ENCODE assay signal across 26 mouse cellular contexts in the genomic region with DNA sequence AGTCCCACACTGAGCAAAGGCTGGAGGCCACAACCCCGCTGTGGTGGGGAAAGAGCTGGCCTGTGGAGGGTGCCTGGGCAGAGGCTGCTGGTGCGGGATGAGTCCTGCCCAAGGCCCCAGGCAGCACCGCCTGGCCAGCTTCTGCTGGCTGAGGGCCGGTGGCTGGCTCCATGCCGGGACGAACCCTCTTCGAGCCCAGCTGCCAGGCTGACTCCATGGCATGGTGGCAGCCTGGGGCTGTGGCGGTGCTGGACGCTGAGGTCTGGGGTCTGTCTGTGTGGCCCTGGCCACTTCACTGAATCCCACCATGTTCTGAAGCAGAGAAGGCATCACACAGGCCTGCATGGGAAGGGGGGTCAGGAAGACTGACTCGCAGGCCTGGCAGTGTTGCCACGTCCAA. TPM values are rescaled to one million over a fixed set of nuclear protein-coding genes. Genes with fewer than 3 reads are reported as not detected.
DNase-seq lines count a peak whose midpoint lies in the region; ATAC-seq and TF ChIP-seq lines count a peak whose summit lies in the region.
"Had no signal": no experiment of that assay in that cellular context is flagged by ENCODE, and none has a peak within 500 bp of the region (broad histone marks: within the 10 kb centered on the region; RNA-seq: fewer than 3 reads in every experiment).

No protein-coding gene starts in this region.

- ATAC-seq in embryonic facial prominence, embryonic 15.5 days (ENCODE audit: insufficient number of reproducible peaks, low FRiP score, low TSS enrichment, low read depth) = peak; percentile 12
- ATAC-seq: CD4-positive, CD25-positive, alpha-beta regulatory T cell, adult 4 months; forebrain, embryonic 13.5 days; intestine, postnatal 0 days; lung, postnatal 0 days had no signal

- no peaks in the 10 kb centered on the region for H3K9me3 ChIP-seq in embryonic facial prominence, embryonic 15.5 days (replicated peaks)
- H3K9me3 ChIP-seq: forebrain, embryonic 13.5 days; hindbrain, embryonic 10.5 days; limb, embryonic 12.5 days; liver, embryonic 15.5 days; neural tube, embryonic 15.5 days had no signal

- H3K4me3 ChIP-seq in gastrocnemius, adult 2 months = no peak overlapping the region
- H3K4me3 ChIP-seq in embryonic facial prominence, embryonic 15.5 days (replicated peaks) = no peak overlapping the region
- H3K4me3 ChIP-seq: forebrain, embryonic 13.5 days; hindbrain, embryonic 10.5 days; left cerebral cortex, adult 2 months; limb, embryonic 12.5 days; liver, embryonic 15.5 days; myocyte; neural tube, embryonic 15.5 days had no signal

- H3K4me1 ChIP-seq in embryonic facial prominence, embryonic 15.5 days = no peaks in the 10 kb centered on the region
- H3K4me1 ChIP-seq: forebrain, embryonic 13.5 days; hindbrain, embryonic 10.5 days; limb, embryonic 12.5 days; neural tube, embryonic 15.5 days had no signal

- peaks cover 76% of the 10 kb centered on the region for H3K36me3 ChIP-seq in embryonic facial prominence, embryonic 15.5 days

- H3K27me3 ChIP-seq in embryonic facial prominence, embryonic 15.5 days = no peaks in the 10 kb centered on the region
- H3K27me3 ChIP-seq: forebrain, embryonic 13.5 days; limb, embryonic 12.5 days; neural tube, embryonic 15.5 days had no signal

- H3K27ac ChIP-seq in gastrocnemius, adult 2 months = no peak overlapping the region
- H3K27ac ChIP-seq in embryonic facial prominence, embryonic 15.5 days (replicated peaks) = no peak overlapping the region
- H3K27ac ChIP-seq: forebrain, embryonic 13.5 days; hindbrain, embryonic 10.5 days; left cerebral cortex, adult 2 months; limb, embryonic 12.5 days; liver, embryonic 15.5 days; neural tube, embryonic 15.5 days had no signal

- no peak overlapping the region for H3K4me2 ChIP-seq in embryonic facial prominence, embryonic 15.5 days (replicated peaks)
- H3K4me2 ChIP-seq: forebrain, embryonic 13.5 days; limb, embryonic 12.5 days; liver, embryonic 15.5 days; neural tube, embryonic 15.5 days had no signal

- no peak overlapping the region for H3K9ac ChIP-seq in embryonic facial prominence, embryonic 15.5 days
- H3K9ac ChIP-seq: forebrain, embryonic 13.5 days; limb, embryonic 12.5 days; liver, embryonic 15.5 days; neural tube, embryonic 15.5 days had no signal

- peak; percentile 6 to 18 for DNase-seq in adrenal gland, adult (ENCODE audit: inconsistent age in 2 of 2, low spot score in 1 of 2)
- DNase-seq in adrenal gland, postnatal 36 days = no peak
- peak; percentile 50 for DNase-seq in gastrocnemius, postnatal 10 days
- no peak for DNase-seq in gastrocnemius, adult 2 months
- DNase-seq in left cerebral cortex, postnatal 4 days = peak; percentile 74
- DNase-seq in left cerebral cortex, adult 9 months (ENCODE audit: low spot score in 2 of 2) = no peak
- DNase-seq in frontal cortex, adult 2 months (ENCODE audit: extremely low spot score in 1 of 2, low spot score in 1 of 2) = no peak
- DNase-seq: adrenal gland, postnatal 10 days; midbrain, embryonic 14.5 days had no signal

- no peak for TF ChIP-seq CTCF in gastrocnemius, adult 2 months (IDR thresholded peaks at IDR 0.05)

- intact Hi-C loops in gastrocnemius, adult 2 months (cut with DNase I) = no loop called here
- intact Hi-C loops in left cerebral cortex, postnatal 4 days (cut with DNase I) = no loop called here

- 92% methylated on average over 11 of the region's 11 CpGs for WGBS in embryonic facial prominence, embryonic 15.5 days

RNA-seq across cellular contexts. Expression of gene Plpp2, which starts 7.2 kb away (rescaled TPM):
- total RNA-seq in adrenal gland, postnatal 36 days (2021) = 10 to 100 TPM; 20.2 to 38.2 TPM
- total RNA-seq in gastrocnemius, postnatal 10 days (2021) = 1 to 10 TPM; 2.3 to 2.6 TPM
- total RNA-seq in gastrocnemius, adult 2 months (2021) = under 1 TPM; 0.71 to 0.73 TPM
- 1 to 10 TPM; 7.9 to 9.4 TPM for total RNA-seq in left cerebral cortex, postnatal 4 days (2021)
- polyA plus RNA-seq in embryonic facial prominence, embryonic 15.5 days (2015; fragmentation: Nextera tagmentation; extraction: Ambion mirVana) = 25.3 and 25.9 TPM in 2 replicates
- 2.6 and 3.5 TPM in 2 replicates for polyA plus RNA-seq in frontal cortex, adult 2 months (2012; rRNA removed)

RNA-seq across cellular contexts. Expression of gene Mier2, which starts 14.3 kb away (rescaled TPM):
- total RNA-seq in adrenal gland, postnatal 36 days (2021) = 10 to 100 TPM; 30.4 to 33.4 TPM
- total RNA-seq in gastrocnemius, postnatal 10 days (2021) = 10 to 100 TPM; 16.1 to 18.2 TPM
- total RNA-seq in gastrocnemius, adult 2 months (2021) = 10 to 100 TPM; 15.8 to 18.9 TPM
- total RNA-seq in left cerebral cortex, postnatal 4 days (2021) = 10 to 100 TPM; 51.2 to 56.5 TPM
- 70.3 and 71.4 TPM in 2 replicates for polyA plus RNA-seq in embryonic facial prominence, embryonic 15.5 days (2015; fragmentation: Nextera tagmentation; extraction: Ambion mirVana)
- polyA plus RNA-seq in frontal cortex, adult 2 months (2012; rRNA removed) = 84.8 and 89.0 TPM in 2 replicates

RNA-seq across cellular contexts. Expression of gene Theg, which starts 46.4 kb away (rescaled TPM):
- total RNA-seq in adrenal gland, postnatal 36 days (2021) = not detected
- not detected for total RNA-seq in gastrocnemius, postnatal 10 days (2021)
- not detected for total RNA-seq in gastrocnemius, adult 2 months (2021)
- total RNA-seq in left cerebral cortex, postnatal 4 days (2021) = not detected
- not detected in 2 replicates for polyA plus RNA-seq in embryonic facial prominence, embryonic 15.5 days (2015; fragmentation: Nextera tagmentation; extraction: Ambion mirVana)
- 1.1 and 2.0 TPM in 2 replicates for polyA plus RNA-seq in frontal cortex, adult 2 months (2012; rRNA removed)
- total RNA-seq: adrenal gland, postnatal 10 days; granulocyte monocyte progenitor cell, adult 5-6 weeks; megakaryocyte, adult 5-6 weeks; MEL had no signal
- polyA plus RNA-seq: CD4-positive, CD25-positive, alpha-beta regulatory T cell, adult 4 months; embryonic facial prominence, embryonic 14.5 days; forebrain, embryonic 13.5 days; heart, embryonic 14.5 days; hindbrain, embryonic 10.5 days; intestine, postnatal 0 days; limb, embryonic 12.5 days; liver, embryonic 15.5 days; lung, postnatal 0 days; midbrain, embryonic 14.5 days; myocyte; thymus, postnatal 0 days had no signal

Comparison
In these comparisons a context has a peak if more than half of its experiments do, and no peak if none do; other contexts are left out.
1. DNase-seq: peak in adrenal gland, adult (2 of 2), gastrocnemius, postnatal 10 days (single experiment) and left cerebral cortex, postnatal 4 days (single experiment); none in adrenal gland, postnatal 36 days (0 of 2), gastrocnemius, adult 2 months (single experiment), left cerebral cortex, adult 9 months (0 of 2) and frontal cortex, adult 2 months (0 of 2).